Mouse (Mus musculus): ENCODE measurements at regions not wholly inside any gene's neighbourhood (a gene's known extent, or its start where the extent isn't known, plus 50 kb on each side); places are given as distances from the start of the nearest gene placed in this dataset.
"Not testable (repeated sequence)": the region's sequence is repeated elsewhere in the genome, so short reads cannot be mapped to it uniquely, and the experiment has no call there.

DNA sequence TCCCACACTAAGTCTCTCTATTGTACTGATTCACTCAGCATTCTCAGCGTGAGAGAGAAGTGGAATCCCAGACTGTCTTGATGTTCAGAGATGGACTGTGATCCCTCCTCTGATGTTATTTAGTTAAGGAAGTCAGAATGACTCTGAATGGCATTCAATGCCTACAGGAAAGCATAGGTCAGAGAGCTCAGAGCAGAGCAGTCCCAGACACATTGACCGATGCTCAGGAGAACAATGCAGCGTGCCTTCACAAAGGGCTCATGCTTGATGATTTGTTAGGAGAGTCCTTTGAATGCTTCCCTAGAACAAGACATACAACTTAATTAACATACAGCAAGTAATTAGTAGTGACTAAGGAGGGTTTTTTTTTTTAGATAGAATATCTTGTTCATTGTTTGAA is 224.3 kb upstream of the Cdh8 start:
- no peaks in the 10 kb centered on the region for H3K27me3 ChIP-seq (ENCODE audit: control insufficient read depth in 1 of 2, insufficient read depth in 2 of 2, low read length in 2 of 2)
- H3K79me2 ChIP-seq (ENCODE audit: control insufficient read depth, insufficient read depth, low read length, poor library complexity), result no peaks in the 10 kb centered on the region
- H3K4me1 ChIP-seq (ENCODE audit: control insufficient read depth in 1 of 2, insufficient read depth in 2 of 2, low read length in 2 of 2), result no peaks in the 10 kb centered on the region
- no peak for TF ChIP-seq RAD21 (IDR thresholded peaks at IDR 0.05; ENCODE audit: low read depth, low read length)
- no peak for TF ChIP-seq MAZ (IDR thresholded peaks at IDR 0.05; ENCODE audit: low read depth, low read length)
- no peak for TF ChIP-seq TAL1 (IDR thresholded peaks at IDR 0.05; ENCODE audit: low read length)
- no peak for TF ChIP-seq GABPA (IDR thresholded peaks at IDR 0.05; ENCODE audit: low read depth, low read length)
- TF ChIP-seq E2F4 (IDR thresholded peaks at IDR 0.05; ENCODE audit: borderline replicate concordance, low read depth, low read length), result no peak
- no peak for DNase-seq (ENCODE audit: low read depth, low spot score)
- no peaks in the 10 kb centered on the region for H3K36me3 ChIP-seq (ENCODE audit: control insufficient read depth in 1 of 2, insufficient read depth in 2 of 2, low read length in 2 of 2)
- H3K27ac ChIP-seq (ENCODE audit: control insufficient read depth, low read depth, low read length), result no peak overlapping the region
- no peak overlapping the region for H3K4me3 ChIP-seq (ENCODE audit: control insufficient read depth in 1 of 2, insufficient read depth in 1 of 2, low read depth in 2 of 2, low read length in 2 of 2)
- no peaks in the 10 kb centered on the region for H3K9me3 ChIP-seq (replicated peaks; ENCODE audit: insufficient read depth, low read length)
- H3K9ac ChIP-seq (ENCODE audit: control insufficient read depth, low read depth, low read length, poor library complexity, severe bottlenecking), result no peak overlapping the region

DNA sequence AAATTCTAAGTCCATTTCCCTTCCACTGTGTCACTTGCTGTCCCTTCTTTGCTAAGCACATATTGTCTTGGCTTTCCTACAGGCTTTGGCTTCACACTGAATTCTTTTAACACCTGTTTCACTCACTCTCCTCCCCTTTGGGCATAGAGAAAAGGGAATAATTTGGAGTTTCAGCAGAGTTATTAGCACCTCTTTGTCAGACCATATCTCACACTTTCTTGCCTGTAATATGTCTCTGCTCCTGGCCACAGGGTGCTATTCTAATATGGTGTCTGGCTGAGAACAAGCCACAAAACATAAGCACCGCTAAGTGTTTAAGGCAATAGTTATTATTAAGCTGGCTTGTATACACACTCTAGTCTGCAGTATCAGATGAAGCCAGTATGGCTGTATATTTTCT is 214.7 kb upstream of the Cdh8 start:
- H3K4me3 ChIP-seq (ENCODE audit: control insufficient read depth in 1 of 2, insufficient read depth in 1 of 2, low read depth in 2 of 2, low read length in 2 of 2); H3K9me3 ChIP-seq (replicated peaks; ENCODE audit: insufficient read depth, low read length); DNase-seq (ENCODE audit: low read depth, low spot score); H3K79me2 ChIP-seq (ENCODE audit: control insufficient read depth, insufficient read depth, low read length, poor library complexity); H3K4me1 ChIP-seq (ENCODE audit: control insufficient read depth in 1 of 2, insufficient read depth in 2 of 2, low read length in 2 of 2); H3K36me3 ChIP-seq (ENCODE audit: control insufficient read depth in 1 of 2, insufficient read depth in 2 of 2, low read length in 2 of 2); H3K9ac ChIP-seq (ENCODE audit: control insufficient read depth, low read depth, low read length, poor library complexity, severe bottlenecking); H3K27ac ChIP-seq (ENCODE audit: control insufficient read depth, low read depth, low read length); H3K27me3 ChIP-seq (ENCODE audit: control insufficient read depth in 1 of 2, insufficient read depth in 2 of 2, low read length in 2 of 2): not testable (repeated sequence)

DNA sequence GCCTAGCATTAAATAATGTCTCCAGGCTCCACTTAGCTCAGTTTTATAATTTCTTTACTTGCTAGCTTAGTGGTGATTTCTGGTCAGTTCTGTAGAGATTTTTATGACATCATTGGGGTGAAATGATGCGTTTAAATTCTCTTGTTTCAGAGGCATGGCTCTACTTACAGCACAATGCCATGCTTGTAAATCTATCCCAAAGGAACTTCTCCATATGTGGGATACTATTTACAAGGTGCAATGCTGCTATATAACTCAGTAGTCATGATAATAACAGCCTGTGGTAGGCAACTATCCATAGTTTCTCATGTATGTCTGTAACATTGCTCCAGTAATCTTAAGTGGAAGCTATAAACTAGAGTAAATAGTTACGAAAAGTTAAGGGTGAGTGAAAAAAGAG is 205.4 kb upstream of the Cdh8 start:
- Histone ChIP-seq H3K27me3 (ENCODE audit: control insufficient read depth in 1 of 2, insufficient read depth in 2 of 2, low read length in 2 of 2) (no peaks in the 10 kb centered on the region; a peak in 1 of 4 replicates), H3K79me2 (ENCODE audit: control insufficient read depth, insufficient read depth, low read length, poor library complexity) (no peaks in the 10 kb centered on the region), H3K4me1 (ENCODE audit: control insufficient read depth in 1 of 2, insufficient read depth in 2 of 2, low read length in 2 of 2) (no peaks in the 10 kb centered on the region), H3K4me3 (ENCODE audit: control insufficient read depth in 1 of 2, insufficient read depth in 1 of 2, low read depth in 2 of 2, low read length in 2 of 2) (no peak overlapping the region), H3K36me3 (ENCODE audit: control insufficient read depth in 1 of 2, insufficient read depth in 2 of 2, low read length in 2 of 2) (no peaks in the 10 kb centered on the region), H3K27ac (ENCODE audit: control insufficient read depth, low read depth, low read length) (no peak overlapping the region), H3K9ac (ENCODE audit: control insufficient read depth, low read depth, low read length, poor library complexity, severe bottlenecking) (no peak overlapping the region), H3K9me3 (replicated peaks; ENCODE audit: insufficient read depth, low read length) (no peaks in the 10 kb centered on the region)
- no peak for DNase-seq (ENCODE audit: low read depth, low spot score)
- TF ChIP-seq MEF2A (IDR thresholded peaks at IDR 0.05; ENCODE audit: extremely low read depth, insufficient replicate concordance, low read depth, low read length, poor library complexity, severe bottlenecking), result no peak
- no peak for TF ChIP-seq CHD1 (IDR thresholded peaks at IDR 0.05; ENCODE audit: low read depth, low read length)
- TF ChIP-seq CTCF (IDR thresholded peaks at IDR 0.05 in 2 of 3, conservative IDR thresholded peaks at IDR 0.05 in 1 of 3; ENCODE audit: control insufficient read depth in 1 of 3, insufficient read depth in 1 of 3, low read depth in 2 of 3, low read length in 3 of 3, poor library complexity in 1 of 3, severe bottlenecking in 1 of 3), result no peak
- TF ChIP-seq ETS1 (IDR thresholded peaks at IDR 0.05; ENCODE audit: low read depth, low read length), result no peak
- no peak for TF ChIP-seq POLR2A (IDR thresholded peaks at IDR 0.05; ENCODE audit: control insufficient read depth in 1 of 2, insufficient read depth in 1 of 2, low read depth in 1 of 2, low read length in 2 of 2, poor library complexity in 1 of 2)
- TF ChIP-seq RCOR1 (IDR thresholded peaks at IDR 0.05; ENCODE audit: low read depth, low read length), result no peak
- no peak for TF ChIP-seq NELFE (IDR thresholded peaks at IDR 0.05; ENCODE audit: low read depth, low read length)
- TF ChIP-seq EP300 (IDR thresholded peaks at IDR 0.05; ENCODE audit: low read depth in 1 of 2, low read length in 2 of 2), result no peak
- TF ChIP-seq SMC3 (IDR thresholded peaks at IDR 0.05; ENCODE audit: low read depth, low read length), result no peak
- no peak for TF ChIP-seq JUND (IDR thresholded peaks at IDR 0.05; ENCODE audit: low read depth, low read length)
- TF ChIP-seq TBP (IDR thresholded peaks at IDR 0.05; ENCODE audit: low read depth, low read length), result no peak
- no peak for TF ChIP-seq MAZ (IDR thresholded peaks at IDR 0.05; ENCODE audit: low read depth, low read length)
- TF ChIP-seq ZMIZ1 (IDR thresholded peaks at IDR 0.05; ENCODE audit: low read depth, low read length), result no peak

All from MEL (cell line).